Mouse (Mus musculus) kidney, adult 2 months (tissue): ENCODE measurements around the gene Stn1. TPM values are rescaled to one million over a fixed set of nuclear protein-coding genes. Genes with fewer than 3 reads are reported as not detected.
"Not testable (repeated sequence)": the region's sequence is repeated elsewhere in the genome, so short reads cannot be mapped to it uniquely, and the experiment has no call there.

Experiments
- DNase-seq: peaks from one replicate; pipeline ENCODE4 v3.0.0; 2021
- H3K27ac ChIP-seq: fragments of 200-500 bp; 2 replicates; pipeline ENCODE4 v1.5.1; 2012; ENCODE audit warnings: low read depth, low read length, control low read depth, inconsistent platforms; ENCODE audit not compliant: insufficient read depth
- H3K27me3 ChIP-seq: fragments of 200-500 bp; replicated peaks from 2 replicates; pipeline ENCODE4 v1.6.1; 2012; ENCODE audit warnings: mild to moderate bottlenecking, moderate library complexity, low read length, inconsistent platforms; ENCODE audit not compliant: control insufficient read depth, insufficient read depth
- H3K36me3 ChIP-seq: fragments of 200-500 bp; 2 replicates; pipeline ENCODE4 v1.6.1; 2012; ENCODE audit warnings: mild to moderate bottlenecking, moderate library complexity, low read length, inconsistent platforms; ENCODE audit not compliant: control insufficient read depth, insufficient read depth
- H3K4me1 ChIP-seq: fragments of 200-500 bp; 2 replicates; pipeline ENCODE4 v1.6.1; 2011; ENCODE audit warnings: low read length; ENCODE audit not compliant: control insufficient read depth, insufficient read depth
- H3K4me3 ChIP-seq: fragments of 200-500 bp; 2 replicates; pipeline ENCODE4 v1.5.1; 2011; ENCODE audit warnings: mild to moderate bottlenecking, low read depth, low read length, control low read depth; ENCODE audit not compliant: insufficient read depth
- CTCF ChIP-seq: fragments of 200-500 bp; conservative IDR thresholded peaks from 2 replicates; pipeline ENCODE4 v1.5.1; 2011; ENCODE audit warnings: low read depth, mild to moderate bottlenecking, control low read depth, low read length, moderate library complexity, mixed read lengths; ENCODE audit not compliant: insufficient read depth, insufficient read length
- POLR2A ChIP-seq: fragments of 200-500 bp; IDR thresholded peaks from one replicate; pipeline ENCODE4 v1.6.1; 2011; ENCODE audit warnings: low read depth, low read length, control low read depth
- WGBS: fragments of 180-500 bp; shearing (Covaris S2); methylation state at CpG from one replicate; pipeline ENCODE4 v1.1.7; 2018; 5-methylcytosine and 5-hydroxymethylcytosine counted together
- polyA plus RNA-seq: library from polyadenylated mRNA; depleted of rRNA; stranded (reverse); fragments of >200 nt; gene quantifications from 2 replicates; pipeline ENCODE4 v1.2.3, GENCODE M21; 2012; rRNA removed

Gene Stn1
- 12.3 and 14.2 TPM in 2 replicates for polyA plus RNA-seq

- H3K4me3 ChIP-seq = peak within 1 kb of the TSS; percentile 66
- DNase-seq = no peak
- TF ChIP-seq POLR2A (no peak), CTCF (no peak)
- no peaks in the 10 kb centered on the region for H3K4me1 ChIP-seq
- no peaks in the 10 kb centered on the region for H3K36me3 ChIP-seq
- no peaks in the 10 kb centered on the region for H3K27me3 ChIP-seq
- H3K27ac ChIP-seq = peak within 1 kb of the TSS; percentile 66
- 13% methylated on average over 10 of the region's 10 CpGs for WGBS
Measured at GRCm38 (mm10) chr19:47537300-47537792, at the start of gene Stn1. Stn1 (minus strand) TSS chr19:47537507.

GRCm38 (mm10) chr19:47587009-47587408 lies 49.7 kb upstream of the Stn1 start:
- Histone ChIP-seq H3K4me3 (no peak overlapping the region), H3K27ac (peak overlapping the region; percentile 59; the same call in 1 of the 2 replicates), H3K27me3 (no peaks in the 10 kb centered on the region), H3K4me1 (peaks cover 13% of the 10 kb centered on the region; the same call in 1 of the 2 replicates), H3K36me3 (no peaks in the 10 kb centered on the region)
- WGBS = 56% methylated on average over 1 of the region's 1 CpGs
- peak; percentile 53 for DNase-seq
- TF ChIP-seq POLR2A (no peak), CTCF (no peak)

GRCm38 (mm10) chr19:47585772-47586171 lies 48.5 kb upstream of the Stn1 start:
- Histone ChIP-seq H3K36me3 (no peaks in the 10 kb centered on the region), H3K4me1 (peaks cover 23% of the 10 kb centered on the region; the same call in 1 of the 2 replicates), H3K27ac (no peak overlapping the region), H3K27me3 (no peaks in the 10 kb centered on the region), H3K4me3 (no peak overlapping the region)
- no peak for DNase-seq
- 96% methylated on average over 1 of the region's 1 CpGs for WGBS
- TF ChIP-seq CTCF (no peak), POLR2A (no peak)

- Histone ChIP-seq H3K36me3 (no peaks in the 10 kb centered on the region), H3K27ac (peak overlapping the region; percentile 90), H3K4me3 (peak overlapping the region; percentile 82), H3K27me3 (no peaks in the 10 kb centered on the region), H3K4me1 (peaks cover 13% of the 10 kb centered on the region; the same call in 1 of the 2 replicates)
- 3% methylated on average over 96 of the region's 96 CpGs for WGBS
- DNase-seq = peak; percentile 57
- no peak for TF ChIP-seq CTCF
- TF ChIP-seq POLR2A = no peak
Measured at GRCm38 (mm10) chr19:47579788-47580631, 42.7 kb upstream of the Stn1 start.

GRCm38 (mm10) chr19:47579225-47579787 lies 42.0 kb upstream of the Stn1 start, which contains the start of gene Slk:
Slk (plus strand) TSS chr19:47579678.
- TF ChIP-seq POLR2A (peak; percentile 49), CTCF (no peak)
- H3K4me1 ChIP-seq = peaks cover 13% of the 10 kb centered on the region; the same call in 1 of the 2 replicates
- no peaks in the 10 kb centered on the region for H3K27me3 ChIP-seq
- H3K36me3 ChIP-seq = no peaks in the 10 kb centered on the region
- 2% methylated on average over 83 of the region's 83 CpGs for WGBS
- H3K27ac ChIP-seq = peak within 1 kb of the TSS; percentile 90
- peak within 1 kb of the TSS; percentile 82 for H3K4me3 ChIP-seq
- DNase-seq = peak; percentile 90

GRCm38 (mm10) chr19:47578581-47579224 lies 41.4 kb upstream of the Stn1 start:
- Histone ChIP-seq H3K27ac (peak overlapping the region; percentile 88), H3K27me3 (no peaks in the 10 kb centered on the region), H3K4me1 (peaks cover 13% of the 10 kb centered on the region; the same call in 1 of the 2 replicates), H3K36me3 (no peaks in the 10 kb centered on the region), H3K4me3 (peak overlapping the region; percentile 82)
- TF ChIP-seq POLR2A (no peak), CTCF (no peak)
- 13% methylated on average over 13 of the region's 13 CpGs for WGBS
- DNase-seq = peak; percentile 63

- Histone ChIP-seq H3K27me3 (no peaks in the 10 kb centered on the region), H3K4me3 (no peak overlapping the region), H3K4me1 (peaks cover 2% of the 10 kb centered on the region; the same call in 1 of the 2 replicates), H3K27ac (no peak overlapping the region), H3K36me3 (no peaks in the 10 kb centered on the region)
- TF ChIP-seq POLR2A = no peak
- no peak for TF ChIP-seq CTCF
- DNase-seq = no peak
- 93% methylated on average over 3 of the region's 3 CpGs for WGBS
Measured at GRCm38 (mm10) chr19:47573718-47574117, 36.4 kb upstream of the Stn1 start.

- not testable (repeated sequence) for H3K4me3 ChIP-seq, H3K27ac ChIP-seq, H3K4me1 ChIP-seq, DNase-seq, H3K36me3 ChIP-seq, H3K27me3 ChIP-seq
- WGBS = 82% methylated on average over 4 of the region's 4 CpGs
Measured at GRCm38 (mm10) chr19:47571981-47572380, 34.7 kb upstream of the Stn1 start.
